Mouse (Mus musculus) limb, embryonic 11.5 days (tissue): ENCODE data around the gene Nlk. TPM values are rescaled to one million over a fixed set of nuclear protein-coding genes. Genes with fewer than 3 reads are reported as not detected.

Experiments
- ATAC-seq: fragments of 200-750 bp; cut with Nextera tagmentation; 2 replicates; pipeline ENCODE4 v1.8.0; 2017; ENCODE audit warnings: low read depth; ENCODE audit not compliant: insufficient number of reproducible peaks, low FRiP score, low TSS enrichment
- DNase-seq: peaks from one replicate; pipeline ENCODE4 v3.0.0-alpha.2; 2015; ENCODE audit warnings: low spot score
- H3K27ac ChIP-seq: fragments of 300-500 bp; sonication (generic); replicated peaks from 2 replicates; pipeline ENCODE4 v1.5.1; 2014; ENCODE audit warnings: low read depth, mild to moderate bottlenecking, low read length
- H3K27me3 ChIP-seq: fragments of 300-500 bp; sonication (generic); 2 replicates; pipeline ENCODE4 v1.6.1; 2014; ENCODE audit warnings: mild to moderate bottlenecking, low read length, mixed read lengths; ENCODE audit not compliant: control insufficient read depth, insufficient read depth
- H3K36me3 ChIP-seq: fragments of 300-500 bp; sonication (generic); 2 replicates; pipeline ENCODE4 v1.6.1; 2014; ENCODE audit warnings: mild to moderate bottlenecking, low read length, moderate library complexity, mixed read lengths; ENCODE audit not compliant: control insufficient read depth, insufficient read depth
- H3K4me1 ChIP-seq: fragments of 300-500 bp; sonication (generic); 2 replicates; pipeline ENCODE4 v1.6.1; 2014; ENCODE audit warnings: low read length, mixed read lengths; ENCODE audit not compliant: control insufficient read depth, insufficient read depth
- H3K4me2 ChIP-seq: fragments of 300-500 bp; sonication (generic); 2 replicates; pipeline ENCODE4 v1.6.1; 2014; ENCODE audit warnings: low read depth, mild to moderate bottlenecking, moderate library complexity; ENCODE audit not compliant: severe bottlenecking
- H3K4me3 ChIP-seq: fragments of 300-500 bp; sonication (generic); 2 replicates; pipeline ENCODE4 v1.5.1; 2014; ENCODE audit warnings: low read depth, low read length
- H3K9ac ChIP-seq: fragments of 300-500 bp; sonication (generic); 2 replicates; pipeline ENCODE4 v1.6.1; 2014; ENCODE audit warnings: mild to moderate bottlenecking, low read length
- H3K9me3 ChIP-seq: fragments of 300-500 bp; sonication (generic); 2 replicates; pipeline ENCODE4 v1.6.1; 2016; ENCODE audit warnings: low read length; ENCODE audit not compliant: control insufficient read depth
- WGBS: fragments of 180-500 bp; shearing (Covaris S2); extraction: QIAGEN DNeasy Blood & Tissue Kit; methylation state at CpG from one replicate; pipeline ENCODE4 v1.1.7; 2014; 5-methylcytosine and 5-hydroxymethylcytosine counted together
- polyA plus RNA-seq: library from polyadenylated mRNA; unstranded; fragments of >200 nt; fragmentation: Nextera tagmentation; extraction: Ambion mirVana; gene quantifications from 2 replicates; pipeline ENCODE4 v1.2.1, GENCODE M21; 2014

Gene Nlk
- polyA plus RNA-seq, 1 experiment from 2014 or later: 14.2 TPM

GRCm38 (mm10) chr11:78628871-78629270 lies 68.3 kb downstream of the Nlk start:
- no peak overlapping the region for H3K4me3 ChIP-seq
- no peaks in the 10 kb centered on the region for H3K27me3 ChIP-seq
- no peaks in the 10 kb centered on the region for H3K4me1 ChIP-seq
- H3K4me2 ChIP-seq: no peak overlapping the region
- H3K27ac ChIP-seq: no peak overlapping the region
- ATAC-seq: no peak
- DNase-seq: no peak
- 85% methylated on average over 3 of the region's 3 CpGs for WGBS
- no peak overlapping the region for H3K9ac ChIP-seq
- H3K36me3 ChIP-seq: no peaks in the 10 kb centered on the region
- no peaks in the 10 kb centered on the region for H3K9me3 ChIP-seq

GRCm38 (mm10) chr11:78624377-78624776 lies 72.8 kb downstream of the Nlk start:
- WGBS: 28% methylated on average over 3 of the region's 3 CpGs
- ATAC-seq: no peak
- no peak for DNase-seq

GRCm38 (mm10) chr11:78621926-78622325 lies 75.2 kb downstream of the Nlk start:
- H3K36me3 ChIP-seq: peaks cover 3% of the 10 kb centered on the region; the same call in 1 of the 2 replicates
- no peak overlapping the region for H3K27ac ChIP-seq
- no peak overlapping the region for H3K4me3 ChIP-seq
- no peak overlapping the region for H3K4me2 ChIP-seq
- H3K4me1 ChIP-seq: no peaks in the 10 kb centered on the region
- DNase-seq: no peak
- no peak overlapping the region for H3K9ac ChIP-seq
- no peaks in the 10 kb centered on the region for H3K27me3 ChIP-seq
- H3K9me3 ChIP-seq: no peaks in the 10 kb centered on the region
- ATAC-seq: no peak

More at GRCm38 (mm10) chr11:78624377-78624776, 72.8 kb downstream of the Nlk start:
- Histone ChIP-seq H3K27me3 (no peaks in the 10 kb centered on the region), H3K4me3 (no peak overlapping the region), H3K9me3 (no peaks in the 10 kb centered on the region), H3K9ac (no peak overlapping the region), H3K27ac (no peak overlapping the region), H3K36me3 (no peaks in the 10 kb centered on the region), H3K4me1 (no peaks in the 10 kb centered on the region), H3K4me2 (no peak overlapping the region)

- Histone ChIP-seq H3K4me2 (no peak overlapping the region), H3K4me3 (no peak overlapping the region), H3K9me3 (no peaks in the 10 kb centered on the region), H3K4me1 (no peaks in the 10 kb centered on the region), H3K9ac (no peak overlapping the region), H3K27ac (no peak overlapping the region), H3K27me3 (no peaks in the 10 kb centered on the region), H3K36me3 (peaks cover 3% of the 10 kb centered on the region; the same call in 1 of the 2 replicates)
- 96% methylated on average over 3 of the region's 3 CpGs for WGBS
- no peak for ATAC-seq
- no peak for DNase-seq
Measured at GRCm38 (mm10) chr11:78620179-78620578, 77.0 kb downstream of the Nlk start.

GRCm38 (mm10) chr11:78611273-78611672 lies 85.9 kb downstream of the Nlk start:
- no peak for DNase-seq
- no peak for ATAC-seq
- Histone ChIP-seq H3K36me3 (no peaks in the 10 kb centered on the region), H3K9me3 (no peaks in the 10 kb centered on the region), H3K9ac (no peak overlapping the region), H3K4me1 (no peaks in the 10 kb centered on the region), H3K4me3 (no peak overlapping the region), H3K27ac (no peak overlapping the region), H3K27me3 (no peaks in the 10 kb centered on the region), H3K4me2 (no peak overlapping the region)

- Histone ChIP-seq H3K9ac (no peak overlapping the region), H3K4me3 (no peak overlapping the region), H3K36me3 (no peaks in the 10 kb centered on the region), H3K4me1 (no peaks in the 10 kb centered on the region), H3K27ac (no peak overlapping the region), H3K27me3 (no peaks in the 10 kb centered on the region), H3K4me2 (no peak overlapping the region), H3K9me3 (no peaks in the 10 kb centered on the region)
- ATAC-seq: no peak
- 90% methylated on average over 4 of the region's 4 CpGs for WGBS
- DNase-seq: no peak
Measured at GRCm38 (mm10) chr11:78609657-78610056, 87.5 kb downstream of the Nlk start.

GRCm38 (mm10) chr11:78604826-78605225 lies 92.3 kb downstream of the Nlk start:
- no peak overlapping the region for H3K9ac ChIP-seq
- H3K4me3 ChIP-seq: no peak overlapping the region
- WGBS: 80% methylated on average over 1 of the region's 1 CpGs
- ATAC-seq (no peak), DNase-seq (no peak)
- H3K4me1 ChIP-seq: no peaks in the 10 kb centered on the region
- no peak overlapping the region for H3K4me2 ChIP-seq
- no peaks in the 10 kb centered on the region for H3K36me3 ChIP-seq
- H3K9me3 ChIP-seq: no peaks in the 10 kb centered on the region
- no peak overlapping the region for H3K27ac ChIP-seq
- no peaks in the 10 kb centered on the region for H3K27me3 ChIP-seq

GRCm38 (mm10) chr11:78602781-78603180 lies 94.4 kb downstream of the Nlk start:
- WGBS: 73% methylated on average over 3 of the region's 3 CpGs
- no peak overlapping the region for H3K4me3 ChIP-seq
- no peak for DNase-seq
- H3K9ac ChIP-seq: no peak overlapping the region
- H3K27ac ChIP-seq: no peak overlapping the region
- H3K9me3 ChIP-seq: no peaks in the 10 kb centered on the region
- no peak overlapping the region for H3K4me2 ChIP-seq
- no peaks in the 10 kb centered on the region for H3K36me3 ChIP-seq
- ATAC-seq: no peak
- H3K27me3 ChIP-seq: no peaks in the 10 kb centered on the region
- no peaks in the 10 kb centered on the region for H3K4me1 ChIP-seq

GRCm38 (mm10) chr11:78600926-78601590 lies 96.1 kb downstream of the Nlk start:
- H3K4me1 ChIP-seq: peaks cover 6% of the 10 kb centered on the region; the same call in 1 of the 2 replicates
- ATAC-seq (no peak), DNase-seq (no peak)
- no peak overlapping the region for H3K27ac ChIP-seq
- H3K27me3 ChIP-seq: no peaks in the 10 kb centered on the region
- H3K4me3 ChIP-seq: no peak overlapping the region
- H3K9ac ChIP-seq: no peak overlapping the region
- H3K9me3 ChIP-seq: no peaks in the 10 kb centered on the region
- 83% methylated on average over 4 of the region's 4 CpGs for WGBS
- H3K4me2 ChIP-seq: no peak overlapping the region
- no peaks in the 10 kb centered on the region for H3K36me3 ChIP-seq
